Mouse (Mus musculus) limb, embryonic 12.5 days (tissue): ENCODE data around the gene Guca2b. TPM values are rescaled to one million over a fixed set of nuclear protein-coding genes. Genes with fewer than 3 reads are reported as not detected.
A peak's percentile ranks its signal among the peaks of the same experiment; 100 is the strongest.

Experiments
- ATAC-seq: fragments of 200-750 bp; cut with Nextera tagmentation; 2 replicates; pipeline ENCODE4 v1.8.0; 2017; ENCODE audit warnings: low read depth, moderate TSS enrichment; ENCODE audit not compliant: insufficient number of reproducible peaks, insufficient read depth, low FRiP score, low TSS enrichment
- H3K27ac ChIP-seq: fragments of 300-500 bp; sonication (generic); 2 replicates; pipeline ENCODE4 v1.5.1; 2016; ENCODE audit warnings: mild to moderate bottlenecking, moderate library complexity
- H3K27me3 ChIP-seq: fragments of 300-500 bp; sonication (generic); 2 replicates; pipeline ENCODE4 v1.6.1; 2016; ENCODE audit warnings: mild to moderate bottlenecking, moderate library complexity
- H3K36me3 ChIP-seq: fragments of 300-500 bp; sonication (generic); 2 replicates; pipeline ENCODE4 v1.6.1; 2016; ENCODE audit warnings: mild to moderate bottlenecking, moderate library complexity
- H3K4me1 ChIP-seq: fragments of 300-500 bp; sonication (generic); replicated peaks from 2 replicates; pipeline ENCODE4 v1.6.1; 2016
- H3K4me2 ChIP-seq: fragments of 300-500 bp; sonication (generic); 2 replicates; pipeline ENCODE4 v1.6.1; 2016; ENCODE audit warnings: mild to moderate bottlenecking, moderate library complexity
- H3K4me3 ChIP-seq: fragments of 300-500 bp; sonication (generic); replicated peaks from 2 replicates; pipeline ENCODE4 v1.5.1; 2016; ENCODE audit warnings: mild to moderate bottlenecking
- H3K9ac ChIP-seq: fragments of 300-500 bp; sonication (generic); replicated peaks from 2 replicates; pipeline ENCODE4 v1.6.1; 2016; ENCODE audit warnings: mild to moderate bottlenecking, moderate library complexity
- H3K9me3 ChIP-seq: fragments of 300-500 bp; sonication (generic); 2 replicates; pipeline ENCODE4 v1.6.1; 2016; ENCODE audit warnings: mild to moderate bottlenecking, moderate library complexity
- WGBS: fragments of 180-500 bp; shearing (Covaris S2); methylation state at CpG from one replicate; pipeline ENCODE4 v1.1.7; 2016; 5-methylcytosine and 5-hydroxymethylcytosine counted together
- polyA plus RNA-seq: library from polyadenylated mRNA; unstranded; fragments of >200 nt; fragmentation: Nextera tagmentation; extraction: Ambion mirVana; gene quantifications from 2 replicates; pipeline ENCODE4 v1.2.1, GENCODE M21; 2016

Guca2b gene
- polyA plus RNA-seq, 1 experiment from 2014 or later, result not detected

- no peak overlapping the region for H3K9ac ChIP-seq
- H3K27me3 ChIP-seq, result peaks cover 7% of the 10 kb centered on the region
- H3K9me3 ChIP-seq, result peaks cover 10% of the 10 kb centered on the region; the same call in 1 of the 2 replicates
- H3K4me3 ChIP-seq, result no peak overlapping the region
- no peak for ATAC-seq
- H3K4me1 ChIP-seq, result no peaks in the 10 kb centered on the region
- no peak overlapping the region for H3K4me2 ChIP-seq
- H3K36me3 ChIP-seq, result no peaks in the 10 kb centered on the region
- H3K27ac ChIP-seq, result no peak overlapping the region
- WGBS, result 94% methylated on average over 1 of the region's 1 CpGs
Measured at GRCm38 (mm10) chr4:119657011-119657410, 1.7 kb downstream of the Guca2b start.

GRCm38 (mm10) chr4:119642666-119643065 lies 16.1 kb downstream of the Guca2b start:
- Histone ChIP-seq H3K27ac (no peak overlapping the region), H3K36me3 (no peaks in the 10 kb centered on the region), H3K4me1 (no peaks in the 10 kb centered on the region), H3K4me2 (no peak overlapping the region), H3K4me3 (no peak overlapping the region), H3K27me3 (no peaks in the 10 kb centered on the region), H3K9ac (no peak overlapping the region), H3K9me3 (0 out of 2 replicates have a peak, but pooled peaks cover 5% of the 10 kb centered on the region)
- ATAC-seq, result no peak
- 91% methylated on average over 4 of the region's 4 CpGs for WGBS

- Histone ChIP-seq H3K27ac (no peak overlapping the region), H3K4me1 (peaks cover 5% of the 10 kb centered on the region), H3K9me3 (0 out of 2 replicates have a peak, but pooled peaks cover 5% of the 10 kb centered on the region), H3K36me3 (no peaks in the 10 kb centered on the region), H3K4me3 (no peak overlapping the region), H3K27me3 (no peaks in the 10 kb centered on the region), H3K9ac (no peak overlapping the region), H3K4me2 (no peak overlapping the region)
- WGBS, result 56% methylated on average over 11 of the region's 11 CpGs
- ATAC-seq, result no peak
Measured at GRCm38 (mm10) chr4:119638656-119639055, 20.1 kb downstream of the Guca2b start.

- H3K4me1 ChIP-seq, result peaks cover 12% of the 10 kb centered on the region
- ATAC-seq, result no peak
Measured at GRCm38 (mm10) chr4:119637946-119638345, 20.8 kb downstream of the Guca2b start.

GRCm38 (mm10) chr4:119637176-119637845 lies 21.4 kb downstream of the Guca2b start, which contains the start of gene Guca2a:
Guca2a (plus strand) TSS chr4:119637704.
- H3K4me1 ChIP-seq, result peaks cover 14% of the 10 kb centered on the region
- 70% methylated on average over 4 of the region's 4 CpGs for WGBS

More at GRCm38 (mm10) chr4:119637946-119638345, 20.8 kb downstream of the Guca2b start:
- no peaks in the 10 kb centered on the region for H3K36me3 ChIP-seq
- 0 out of 2 replicates have a peak, but pooled peaks cover 5% of the 10 kb centered on the region for H3K9me3 ChIP-seq
- H3K27ac ChIP-seq, result no peak overlapping the region
- H3K9ac ChIP-seq, result no peak overlapping the region
- H3K4me2 ChIP-seq, result no peak overlapping the region
- 80% methylated on average over 6 of the region's 6 CpGs for WGBS
- H3K27me3 ChIP-seq, result no peaks in the 10 kb centered on the region
- H3K4me3 ChIP-seq, result no peak overlapping the region

GRCm38 (mm10) chr4:119636731-119637130 lies 22.0 kb downstream of the Guca2b start:
- H3K4me3 ChIP-seq, result no peak overlapping the region
- no peak overlapping the region for H3K27ac ChIP-seq
- WGBS, result 74% methylated on average over 7 of the region's 7 CpGs
- ATAC-seq, result no peak
- H3K9me3 ChIP-seq, result no peaks in the 10 kb centered on the region
- H3K9ac ChIP-seq, result no peak overlapping the region
- H3K4me2 ChIP-seq, result no peak overlapping the region
- H3K36me3 ChIP-seq, result no peaks in the 10 kb centered on the region
- no peaks in the 10 kb centered on the region for H3K27me3 ChIP-seq
- peaks cover 14% of the 10 kb centered on the region for H3K4me1 ChIP-seq

More at GRCm38 (mm10) chr4:119637176-119637845, 21.4 kb downstream of the Guca2b start, which contains the start of gene Guca2a:
- no peak within 1 kb of the TSS for H3K27ac ChIP-seq
- no peak within 1 kb of the TSS for H3K4me2 ChIP-seq
- no peak within 1 kb of the TSS for H3K9ac ChIP-seq
- ATAC-seq, result no peak
- no peak within 1 kb of the TSS for H3K4me3 ChIP-seq
- no peaks in the 10 kb centered on the region for H3K9me3 ChIP-seq
- H3K36me3 ChIP-seq, result no peaks in the 10 kb centered on the region
- no peaks in the 10 kb centered on the region for H3K27me3 ChIP-seq

GRCm38 (mm10) chr4:119635686-119636085 lies 23.1 kb downstream of the Guca2b start:
- Histone ChIP-seq H3K4me2 (no peak overlapping the region), H3K36me3 (0 out of 2 replicates have a peak, but pooled peaks cover 5% of the 10 kb centered on the region), H3K9ac (no peak overlapping the region), H3K27me3 (no peaks in the 10 kb centered on the region), H3K9me3 (no peaks in the 10 kb centered on the region), H3K4me3 (no peak overlapping the region), H3K4me1 (peaks cover 20% of the 10 kb centered on the region), H3K27ac (no peak overlapping the region)
- WGBS, result 75% methylated on average over 8 of the region's 8 CpGs
- no peak for ATAC-seq

GRCm38 (mm10) chr4:119634908-119635660 lies 23.7 kb downstream of the Guca2b start:
- 79% methylated on average over 6 of the region's 6 CpGs for WGBS
- Histone ChIP-seq H3K4me2 (no peak overlapping the region), H3K36me3 (peaks cover 11% of the 10 kb centered on the region), H3K9me3 (no peaks in the 10 kb centered on the region), H3K27me3 (no peaks in the 10 kb centered on the region), H3K9ac (no peak overlapping the region), H3K4me1 (peaks cover 20% of the 10 kb centered on the region), H3K27ac (no peak overlapping the region), H3K4me3 (no peak overlapping the region)
- ATAC-seq, result no peak

GRCm38 (mm10) chr4:119633948-119634347 lies 24.8 kb downstream of the Guca2b start:
- H3K4me1 ChIP-seq, result peaks cover 20% of the 10 kb centered on the region
- H3K36me3 ChIP-seq, result peaks cover 23% of the 10 kb centered on the region
- no peak for ATAC-seq
- H3K9me3 ChIP-seq, result no peaks in the 10 kb centered on the region
- no peak overlapping the region for H3K4me2 ChIP-seq
- no peak overlapping the region for H3K9ac ChIP-seq
- no peaks in the 10 kb centered on the region for H3K27me3 ChIP-seq
- no peak overlapping the region for H3K4me3 ChIP-seq
- H3K27ac ChIP-seq, result 0 out of 2 replicates have a peak overlapping the region, but pooled peaks have one; percentile 23
- 87% methylated on average over 3 of the region's 3 CpGs for WGBS

GRCm38 (mm10) chr4:119633342-119633741 lies 25.4 kb downstream of the Guca2b start:
- 70% methylated on average over 7 of the region's 7 CpGs for whole genome bisulfite sequencing
- Histone ChIP-seq H3K27ac (no peak overlapping the region), H3K4me1 (peaks cover 20% of the 10 kb centered on the region), H3K9me3 (no peaks in the 10 kb centered on the region), H3K9ac (no peak overlapping the region), H3K4me3 (no peak overlapping the region), H3K4me2 (no peak overlapping the region), H3K36me3 (peaks cover 25% of the 10 kb centered on the region), H3K27me3 (no peaks in the 10 kb centered on the region)
- ATAC-seq, result no peak

GRCm38 (mm10) chr4:119632721-119633120 lies 26.0 kb downstream of the Guca2b start:
- Histone ChIP-seq H3K4me2 (no peak overlapping the region), H3K27me3 (no peaks in the 10 kb centered on the region), H3K4me3 (no peak overlapping the region), H3K27ac (no peak overlapping the region), H3K4me1 (peaks cover 20% of the 10 kb centered on the region), H3K9me3 (no peaks in the 10 kb centered on the region), H3K36me3 (peaks cover 25% of the 10 kb centered on the region), H3K9ac (peak overlapping the region; percentile 18; the same call in 1 of the 2 replicates)
- 74% methylated on average over 7 of the region's 7 CpGs for WGBS
- no peak for ATAC-seq
